Mouse (Mus musculus) heart, adult 2 months (tissue): Measurements from ENCODE around the gene Rpain. TPM values are rescaled to one million over a fixed set of nuclear protein-coding genes. Genes with fewer than 3 reads are reported as not detected.
A peak's percentile ranks its signal among the peaks of the same experiment; 100 is the strongest.

Experiments
- DNase-seq, 2 experiments: peaks; one replicate each; pipeline ENCODE4 v3.0.0; 2021
- H3K27ac ChIP-seq: fragments of 200-600 bp; 2 replicates; pipeline ENCODE4 v1.8.1; 2022
- H3K27me3 ChIP-seq: fragments of 200-500 bp; 2 replicates; pipeline ENCODE4 v1.6.1; 2012; ENCODE audit warnings: mild to moderate bottlenecking, low read length, inconsistent platforms, mixed read lengths; ENCODE audit not compliant: control insufficient read depth, insufficient read depth
- H3K36me3 ChIP-seq: fragments of 200-500 bp; 2 replicates; pipeline ENCODE4 v1.6.1; 2012; ENCODE audit warnings: low read length, inconsistent platforms; ENCODE audit not compliant: control insufficient read depth, insufficient read depth
- H3K4me1 ChIP-seq: fragments of 200-500 bp; 2 replicates; pipeline ENCODE4 v1.6.1; 2011; ENCODE audit warnings: low read length; ENCODE audit not compliant: control insufficient read depth, insufficient read depth
- H3K4me3 ChIP-seq: fragments of 200-600 bp; 2 replicates; pipeline ENCODE4 v1.8.1; 2022
- H3K79me2 ChIP-seq: fragments of 200-500 bp; replicated peaks from 2 replicates; pipeline ENCODE4 v1.6.1; 2012; ENCODE audit warnings: mild to moderate bottlenecking, inconsistent platforms, low read length, moderate library complexity, mixed read lengths; ENCODE audit not compliant: control insufficient read depth, insufficient read depth
- H3K9ac ChIP-seq: fragments of 200-500 bp; 2 replicates; pipeline ENCODE4 v1.6.1; 2012; ENCODE audit warnings: low read depth, mild to moderate bottlenecking, control low read depth, inconsistent platforms, low read length, mixed read lengths
- CTCF ChIP-seq: fragments of 200-600 bp; IDR thresholded peaks from 2 replicates; pipeline ENCODE4 v1.8.1; 2022; ENCODE audit warnings: antibody characterized with exemption, mild to moderate bottlenecking, moderate library complexity
- EP300 ChIP-seq: fragments of 200-500 bp; IDR thresholded peaks from 2 replicates; pipeline ENCODE4 v1.6.1; 2011; ENCODE audit warnings: low read depth, low read length, control low read depth; ENCODE audit not compliant: insufficient read depth
- POLR2A ChIP-seq: fragments of 200-500 bp; IDR thresholded peaks from 2 replicates; pipeline ENCODE4 v1.6.1; 2011; ENCODE audit warnings: mild to moderate bottlenecking, low read depth, low read length, control low read depth; ENCODE audit not compliant: insufficient read depth
- WGBS: fragments of 180-500 bp; shearing (Covaris S2); methylation state at CpG from one replicate; pipeline ENCODE4 v1.1.7; 2018; 5-methylcytosine and 5-hydroxymethylcytosine counted together
- intact Hi-C: fragments of 180-260 bp; cut with DNase I; formaldehyde crosslinking; loops from one replicate; pipeline ENCODE4 v1.15.1; 2025
- polyA plus RNA-seq: library from polyadenylated mRNA; depleted of rRNA; stranded (reverse); fragments of >200 nt; gene quantifications from 2 replicates; pipeline ENCODE4 v1.2.3, GENCODE M21; 2012
- total RNA-seq, 2 experiments: library from RNA; stranded (reverse); gene quantifications; 2 replicates each; pipeline ENCODE4 v1.2.3; 2021

Rpain gene
- total and polyA plus RNA-seq, 3 experiments, result 13.8 to 16.3 (median 14.8) TPM

- Histone ChIP-seq H3K4me3 (no peak overlapping the region), H3K36me3 (no peaks in the 10 kb centered on the region), H3K4me1 (peaks cover 3% of the 10 kb centered on the region), H3K9ac (no peak overlapping the region), H3K79me2 (peaks cover 3% of the 10 kb centered on the region; the same call in 1 of the 2 replicates), H3K27me3 (no peaks in the 10 kb centered on the region), H3K27ac (no peak overlapping the region)
- TF ChIP-seq POLR2A (no peak), EP300 (no peak), CTCF (no peak)
- no peak for DNase-seq
- 93% methylated on average over 14 of the region's 14 CpGs for WGBS
- intact Hi-C loops, result no loop called here
These were observed 10.9 kb downstream of the Rpain start for GRCm38 (mm10) chr11:70980751-70981510.

- no peaks in the 10 kb centered on the region for H3K36me3 ChIP-seq
- TF ChIP-seq CTCF (no peak), EP300 (no peak), POLR2A (no peak)
- no peak overlapping the region for H3K9ac ChIP-seq
- H3K4me3 ChIP-seq, result peak overlapping the region; percentile 63
- H3K27ac ChIP-seq, result peak overlapping the region; percentile 55; the same call in 1 of the 2 replicates
- whole genome bisulfite sequencing, result 4% methylated on average over 12 of the region's 12 CpGs
- intact Hi-C loops, result loop anchor here (2.0 kb wide), 1 partner anchor 23 kb away; the partner anchor contains the start of gene Dhx33
- no peak for DNase-seq
- H3K27me3 ChIP-seq, result no peaks in the 10 kb centered on the region
- peaks cover 3% of the 10 kb centered on the region for H3K4me1 ChIP-seq
- H3K79me2 ChIP-seq, result peaks cover 3% of the 10 kb centered on the region; the same call in 1 of the 2 replicates
These were observed 12.0 kb downstream of the Rpain start for GRCm38 (mm10) chr11:70982030-70982429.

- Histone ChIP-seq H3K27ac (peak within 1 kb of the TSS; percentile 55), H3K27me3 (no peaks in the 10 kb centered on the region), H3K4me1 (peaks cover 3% of the 10 kb centered on the region), H3K36me3 (no peaks in the 10 kb centered on the region), H3K9ac (peak within 1 kb of the TSS; percentile 99), H3K4me3 (peak within 1 kb of the TSS; percentile 63), H3K79me2 (peaks cover 3% of the 10 kb centered on the region; the same call in 1 of the 2 replicates)
- TF ChIP-seq EP300, result peak; percentile 81; the same call in 1 of the 2 replicates
- peak; percentile 59; the same call in 1 of the 2 replicates for TF ChIP-seq POLR2A
- TF ChIP-seq CTCF, result no peak; the same call in 1 of the 2 replicates
- under 1% methylated on average over 56 of the region's 64 CpGs for WGBS
- DNase-seq, result peak; percentile 94 to 98
- intact Hi-C loops, result loop anchor here (1.0 to 2.0 kb wide), 2 partner anchors 22 to 70 kb away; partner anchors contain the start of gene Dhx33
These were observed 12.7 kb downstream of the Rpain start, which contains the start of gene C1qbp for GRCm38 (mm10) chr11:70982557-70983228. Gene C1qbp, minus strand, starts transcription at chr11:70983026.

GRCm38 (mm10) chr11:71001167-71001566 lies 31.2 kb downstream of the Rpain start:
- 84% methylated on average over 4 of the region's 4 CpGs for WGBS
- no peak overlapping the region for H3K27ac ChIP-seq
- no peaks in the 10 kb centered on the region for H3K27me3 ChIP-seq
- peaks cover 2% of the 10 kb centered on the region for H3K4me1 ChIP-seq
- no peaks in the 10 kb centered on the region; the same call in 1 of the 2 replicates for H3K79me2 ChIP-seq
- DNase-seq, result no peak
- TF ChIP-seq CTCF, result no peak
- TF ChIP-seq POLR2A, result no peak
- TF ChIP-seq EP300, result no peak
- H3K9ac ChIP-seq, result no peak overlapping the region
- intact Hi-C loops, result no loop called here
- H3K4me3 ChIP-seq, result no peak overlapping the region
- peaks cover 3% of the 10 kb centered on the region; the same call in 1 of the 2 replicates for H3K36me3 ChIP-seq

- TF ChIP-seq CTCF (no peak), EP300 (no peak), POLR2A (no peak)
- Histone ChIP-seq H3K4me3 (peak overlapping the region; percentile 78), H3K4me1 (peaks cover 8% of the 10 kb centered on the region), H3K36me3 (peaks cover 10% of the 10 kb centered on the region), H3K9ac (peak overlapping the region; percentile 83), H3K27ac (peak overlapping the region; percentile 60), H3K79me2 (no peaks in the 10 kb centered on the region; the same call in 1 of the 2 replicates), H3K27me3 (no peaks in the 10 kb centered on the region)
- WGBS, result under 1% methylated on average over 49 of the region's 49 CpGs
- intact Hi-C loops, result loop anchor here (1.0 to 2.0 kb wide), 2 partner anchors 16 to 21 kb away; partner anchors contain the start of genes C1qbp, Derl2 and Mis12
- no peak for DNase-seq
These were observed 33.8 kb downstream of the Rpain start for GRCm38 (mm10) chr11:71003611-71004315.
